Mouse (Mus musculus): Measurements from ENCODE around the gene Krt34. TPM values are rescaled to one million over a fixed set of nuclear protein-coding genes. Genes with fewer than 3 reads are reported as not detected.

Krt34 gene
- total RNA-seq (2023) = not detected

DNA sequence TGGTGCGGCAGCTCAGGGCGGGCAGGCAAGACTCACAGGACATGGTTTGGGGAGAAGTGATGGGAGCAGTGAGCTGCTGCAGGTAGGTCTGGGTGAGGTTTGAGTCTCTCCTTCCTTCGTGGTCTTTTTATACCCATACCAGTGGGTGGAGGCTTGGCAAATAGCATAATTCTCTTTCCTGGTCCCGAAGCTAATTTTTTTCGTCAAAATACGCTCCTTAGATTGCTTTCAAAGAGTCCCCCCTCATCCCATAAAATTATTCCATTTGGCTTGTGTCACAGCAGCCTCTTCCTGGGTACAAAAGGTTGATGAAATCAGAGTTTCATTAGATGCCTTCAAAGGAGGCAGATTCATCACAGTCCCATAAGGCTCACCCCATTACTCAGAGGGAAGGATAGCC, at the start of gene Krt34:
TSS of gene Krt34 (minus strand) at position 101 of the 400 bp plus-strand sequence.

DNA sequence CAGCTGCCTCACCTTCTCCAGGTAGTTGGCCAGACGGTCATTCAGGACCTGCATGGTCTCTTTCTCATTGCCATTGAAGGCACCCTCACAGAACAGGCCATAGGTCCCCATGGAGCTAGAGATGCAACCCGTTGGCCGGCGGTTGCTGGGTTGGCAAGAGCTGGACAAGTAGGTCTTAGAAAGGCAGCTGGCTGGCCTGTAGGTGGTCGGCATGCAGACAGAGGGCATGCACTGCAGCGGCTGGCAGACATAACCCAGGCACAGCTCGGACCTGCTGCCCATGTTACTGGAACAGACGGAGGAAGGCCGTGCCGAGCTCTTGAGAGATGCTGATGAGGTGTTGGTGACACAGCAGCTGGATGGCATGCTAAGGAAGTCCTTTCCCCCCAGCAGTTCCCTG, 46.5 kb upstream of the Krt34 start, which contains the start of gene Krt32:
TSS of gene Krt32 (minus strand) at position 366 of the 400 bp plus-strand sequence.

DNA sequence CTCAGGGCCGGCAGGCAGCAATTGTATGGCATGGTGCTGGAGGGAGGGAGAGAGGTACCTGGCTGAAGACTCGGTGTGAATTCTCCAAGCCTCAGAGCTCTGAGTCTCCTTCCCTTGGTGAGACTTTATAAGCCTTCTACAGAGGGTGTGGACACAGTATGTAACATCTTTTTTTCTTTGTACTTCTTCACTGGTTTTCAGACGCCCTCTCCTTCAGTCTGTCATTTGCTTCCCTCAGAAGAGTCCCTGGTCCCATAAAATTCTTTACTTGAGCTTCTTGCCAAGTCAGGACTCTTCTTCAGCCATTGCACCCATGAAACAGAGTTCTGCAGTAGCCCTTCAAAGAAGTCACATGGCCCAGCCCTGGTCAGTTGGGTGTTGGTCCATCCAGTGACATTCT, 9.1 kb upstream of the Krt34 start, which contains the start of gene Krt31:
TSS of gene Krt31 (minus strand) at position 101 of the 400 bp plus-strand sequence.

DNA sequence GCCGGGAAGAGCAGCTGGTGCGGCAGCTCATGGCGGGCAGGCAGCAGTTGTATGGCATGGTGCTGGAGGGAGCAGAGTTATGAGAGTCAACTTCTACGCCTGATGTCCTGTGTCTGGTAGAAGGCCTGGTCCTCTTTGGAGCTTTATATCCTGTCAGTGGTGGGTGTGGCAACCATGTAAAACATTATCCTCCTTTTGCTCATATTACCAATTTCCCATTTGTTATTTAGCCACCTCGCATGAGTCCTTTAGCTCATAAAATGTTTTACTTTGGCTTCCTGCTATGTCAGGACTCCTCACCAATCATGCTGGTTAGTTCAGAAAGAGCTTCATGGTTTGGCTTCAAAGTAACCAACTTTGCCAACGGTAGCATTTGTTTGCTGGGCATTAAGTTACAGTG, 11.6 kb downstream of the Krt34 start, which contains the start of gene Krt33b:
TSS of gene Krt33b (minus strand) at position 101 of the 400 bp plus-strand sequence.

DNA sequence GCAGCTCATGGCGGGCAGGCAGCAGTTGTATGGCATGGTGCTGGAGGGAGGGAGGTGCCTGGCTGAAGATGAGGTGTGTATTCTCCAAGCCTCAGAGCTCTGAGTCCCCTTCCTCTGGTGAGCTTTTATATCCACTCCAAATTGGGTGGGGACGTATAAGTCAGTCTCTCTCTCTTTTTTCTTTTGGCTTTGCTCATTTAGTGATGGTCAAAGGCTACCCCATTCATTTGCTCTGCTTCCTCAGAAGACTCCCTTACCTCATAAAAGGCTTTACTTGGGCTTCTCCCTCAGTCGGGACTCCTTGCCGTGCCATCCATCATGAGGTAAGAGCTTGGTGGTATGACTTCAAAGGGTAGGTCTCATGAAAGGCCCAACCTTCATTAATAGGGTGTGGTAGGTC, 25.2 kb downstream of the Krt34 start, which contains the start of gene Krt33a:
TSS of gene Krt33a (minus strand) at position 101 of the 400 bp plus-strand sequence.

DNA sequence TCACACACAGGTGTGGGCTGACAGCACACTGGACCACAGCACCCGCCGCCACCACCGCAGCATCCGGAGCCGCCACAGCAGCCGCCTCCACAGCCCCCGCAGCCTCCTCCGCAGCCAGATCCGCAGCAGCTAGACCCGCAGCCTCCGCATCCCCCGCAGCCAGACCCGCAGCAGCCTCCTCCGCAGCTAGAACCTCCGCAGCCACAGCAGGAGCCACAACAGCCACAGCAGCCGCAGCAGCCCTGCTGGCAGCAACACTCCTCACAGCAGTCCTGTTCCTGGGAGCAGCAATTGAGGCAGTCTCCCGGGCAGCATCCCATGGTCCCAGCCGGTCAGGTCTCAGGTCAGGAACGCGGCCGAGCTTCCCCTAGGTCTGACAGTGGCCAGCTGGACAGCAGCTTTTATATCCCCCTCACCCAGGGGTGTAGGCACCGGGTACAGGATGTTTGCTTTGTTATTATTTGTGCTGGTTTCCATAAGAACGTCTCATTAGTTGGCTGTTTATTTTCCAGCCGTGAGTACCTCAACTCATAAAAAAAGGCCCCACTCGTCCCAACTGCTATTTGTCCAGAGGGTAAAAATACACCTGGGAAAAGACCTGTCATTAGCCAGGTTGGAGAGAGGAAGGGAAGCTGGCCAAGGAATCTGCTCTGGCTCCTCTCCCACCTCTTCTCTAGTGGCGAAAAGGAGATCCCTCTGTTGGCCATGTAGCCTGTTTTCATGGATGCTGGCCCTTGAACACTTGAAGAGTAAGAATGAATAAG, 47.6 kb downstream of the Krt34 start, which contains the start of gene Krtap17-1:
TSS of gene Krtap17-1 (minus strand) at position 375 of the 764 bp plus-strand sequence.

Other genes starting within 250 kb of the Krt34 start
- not detected for gene Gm11596, start 248.1 kb downstream of the Krt34 start, total RNA-seq (2023)
- gene Gm11569, start 242.6 kb downstream of the Krt34 start, total RNA-seq (2023) = not detected
- gene Gm11554, start 237.1 kb downstream of the Krt34 start, total RNA-seq (2023) = not detected
- not detected for gene Krtap4-13, start 231.7 kb downstream of the Krt34 start, total RNA-seq (2023)
- gene Gm11564, start 225.9 kb downstream of the Krt34 start, total RNA-seq (2023) = not detected
- gene 2300003K06Rik, start 203.5 kb downstream of the Krt34 start, total RNA-seq (2023) = not detected
- gene Krtap4-16, start 189.9 kb downstream of the Krt34 start, total RNA-seq (2023) = not detected
- not detected for gene Gm11568, start 183.6 kb downstream of the Krt34 start, total RNA-seq (2023)
- not detected for gene Gm11559, start 177.1 kb downstream of the Krt34 start, total RNA-seq (2023)
- gene Krtap9-1, start 168.2 kb downstream of the Krt34 start, total RNA-seq (2023) = not detected
- gene Gm11567, start 162.4 kb downstream of the Krt34 start, total RNA-seq (2023) = not detected
- not detected for gene Krtap31-1, start 133.6 kb downstream of the Krt34 start, total RNA-seq (2023)
- gene Gm11565, start 126.8 kb downstream of the Krt34 start, total RNA-seq (2023) = not detected
- gene Krtap31-2, start 105.3 kb downstream of the Krt34 start, total RNA-seq (2023) = not detected
- gene Krtap9-5, start 93.1 kb downstream of the Krt34 start, total RNA-seq (2023) = not detected
- gene Krtap29-1, start 62.5 kb downstream of the Krt34 start, total RNA-seq (2023) = not detected
- gene Krtap16-1, start 55.0 kb downstream of the Krt34 start, total RNA-seq (2023) = not detected
- not detected for gene Krtap17-1, start 47.6 kb downstream of the Krt34 start, total RNA-seq (2023)
- gene Krt33a, start 25.3 kb downstream of the Krt34 start, total RNA-seq (2023) = not detected
- gene Krt33b, start 11.7 kb downstream of the Krt34 start, total RNA-seq (2023) = not detected
- not detected for gene Krt31, start 9.0 kb upstream of the Krt34 start, total RNA-seq (2023)
- gene Krt32, start 46.7 kb upstream of the Krt34 start, total RNA-seq (2023) = not detected
- gene Krt35, start 54.7 kb upstream of the Krt34 start, total RNA-seq (2023) = not detected
- gene Krt36, start 64.1 kb upstream of the Krt34 start, total RNA-seq (2023) = not detected
- not detected for gene Krt13, start 80.0 kb upstream of the Krt34 start, total RNA-seq (2023)
- not detected for gene Krt15, start 94.4 kb upstream of the Krt34 start, total RNA-seq (2023)
- not detected for gene Krt19, start 107.1 kb upstream of the Krt34 start, total RNA-seq (2023)
- not detected for gene Krt9, start 151.7 kb upstream of the Krt34 start, total RNA-seq (2023)
- gene Krt14, start 166.0 kb upstream of the Krt34 start, total RNA-seq (2023) = not detected
- gene Krt16, start 207.3 kb upstream of the Krt34 start, total RNA-seq (2023) = not detected
- gene Krt17, start 219.5 kb upstream of the Krt34 start, total RNA-seq (2023) = not detected
- not detected for gene Krt42, start 228.3 kb upstream of the Krt34 start, total RNA-seq (2023)